Mouse (Mus musculus): ENCODE measurements around the gene Retreg1.

DNA sequence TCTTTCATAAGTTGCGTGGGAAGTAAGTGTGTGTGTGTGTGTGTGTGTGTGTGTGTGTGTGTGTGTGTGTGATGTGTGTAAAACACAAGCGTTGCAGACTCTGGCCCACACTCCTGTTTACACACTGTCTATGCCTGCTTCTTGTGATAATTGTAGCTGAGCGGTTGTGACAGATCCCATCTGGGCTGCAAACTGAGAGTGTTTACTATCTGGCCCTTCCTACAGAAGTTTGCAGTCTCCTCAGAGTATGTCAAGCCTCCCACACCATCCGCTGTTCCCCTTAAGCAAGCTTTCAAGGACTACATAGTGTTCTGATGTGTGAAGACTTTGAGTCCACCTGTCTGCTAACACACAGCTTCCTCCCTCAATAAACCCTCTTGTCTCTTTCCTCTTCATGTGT lies 83.2 kb downstream of the Retreg1 start:
- no peak for TF ChIP-seq CTCF (conservative IDR thresholded peaks at IDR 0.05; ENCODE audit: low read length)
- TF ChIP-seq POU5F1 (IDR thresholded peaks at IDR 0.05; ENCODE audit: borderline replicate concordance, low read length), result no peak
- TF ChIP-seq NANOG (IDR thresholded peaks at IDR 0.05; ENCODE audit: borderline replicate concordance, low read length), result no peak

All from E14TG2a.4 (cell line).